Mouse (Mus musculus) T-helper 2 cell (primary cell): Measurements from ENCODE around the gene Mgrn1.

ENCODE experiments used
- in situ Hi-C: fragments of 300-600 bp; cut with MboI, MseI; formaldehyde crosslinking; loops from one replicate; pipeline ENCODE4 v1.15.1; 2025; ENCODE audit warnings: high pct_unique_total_duplicates

Mgrn1 gene

GRCm38 (mm10) chr16:4878192-4878885, 7.7 kb upstream of the Mgrn1 start:
- in situ Hi-C loops = no loop called here

- in situ Hi-C loops = no loop called here
Observed at GRCm38 (mm10) chr16:4879101-4879707, 6.8 kb upstream of the Mgrn1 start.

GRCm38 (mm10) chr16:4879708-4880124, 6.3 kb upstream of the Mgrn1 start:
- in situ Hi-C loops = no loop called here

GRCm38 (mm10) chr16:4880136-4880825, 5.8 kb upstream of the Mgrn1 start, which contains the start of gene Ubald1:
Ubald1 (minus strand) TSS chr16:4880315.
- in situ Hi-C loops = no loop called here

GRCm38 (mm10) chr16:4881400-4882351, 4.4 kb upstream of the Mgrn1 start:
- in situ Hi-C loops = no loop called here

GRCm38 (mm10) chr16:4884930-4885329, 1.1 kb upstream of the Mgrn1 start:
- in situ Hi-C loops = no loop called here

- in situ Hi-C loops = no loop called here
Observed at GRCm38 (mm10) chr16:4886690-4887020, 606 bp downstream of the Mgrn1 start.

GRCm38 (mm10) chr16:4890201-4890709, 4.2 kb downstream of the Mgrn1 start:
- in situ Hi-C loops = no loop called here

- in situ Hi-C loops = no loop called here
Observed at GRCm38 (mm10) chr16:4892171-4892570, 6.1 kb downstream of the Mgrn1 start.

- in situ Hi-C loops = no loop called here
Observed at GRCm38 (mm10) chr16:4894201-4894908, 8.3 kb downstream of the Mgrn1 start.

GRCm38 (mm10) chr16:4896249-4897027, 10.4 kb downstream of the Mgrn1 start:
- in situ Hi-C loops = no loop called here

GRCm38 (mm10) chr16:4897146-4897730, 11.2 kb downstream of the Mgrn1 start:
- in situ Hi-C loops = no loop called here

- in situ Hi-C loops = no loop called here
Observed at GRCm38 (mm10) chr16:4898881-4899280, 12.8 kb downstream of the Mgrn1 start.

- in situ Hi-C loops = no loop called here
Observed at GRCm38 (mm10) chr16:4899711-4900110, 13.7 kb downstream of the Mgrn1 start.

- in situ Hi-C loops = no loop called here
Observed at GRCm38 (mm10) chr16:4901167-4901566, 15.1 kb downstream of the Mgrn1 start.

- in situ Hi-C loops = no loop called here
Observed at GRCm38 (mm10) chr16:4902390-4902789, 16.3 kb downstream of the Mgrn1 start.

GRCm38 (mm10) chr16:4903491-4904102, 17.5 kb downstream of the Mgrn1 start:
- in situ Hi-C loops = no loop called here

- in situ Hi-C loops = no loop called here
Observed at GRCm38 (mm10) chr16:4904878-4905277, 18.8 kb downstream of the Mgrn1 start.

GRCm38 (mm10) chr16:4905591-4905990, 19.5 kb downstream of the Mgrn1 start:
- in situ Hi-C loops = no loop called here
